ENCODE assay signal across 20 mouse cellular contexts in the genomic region with DNA sequence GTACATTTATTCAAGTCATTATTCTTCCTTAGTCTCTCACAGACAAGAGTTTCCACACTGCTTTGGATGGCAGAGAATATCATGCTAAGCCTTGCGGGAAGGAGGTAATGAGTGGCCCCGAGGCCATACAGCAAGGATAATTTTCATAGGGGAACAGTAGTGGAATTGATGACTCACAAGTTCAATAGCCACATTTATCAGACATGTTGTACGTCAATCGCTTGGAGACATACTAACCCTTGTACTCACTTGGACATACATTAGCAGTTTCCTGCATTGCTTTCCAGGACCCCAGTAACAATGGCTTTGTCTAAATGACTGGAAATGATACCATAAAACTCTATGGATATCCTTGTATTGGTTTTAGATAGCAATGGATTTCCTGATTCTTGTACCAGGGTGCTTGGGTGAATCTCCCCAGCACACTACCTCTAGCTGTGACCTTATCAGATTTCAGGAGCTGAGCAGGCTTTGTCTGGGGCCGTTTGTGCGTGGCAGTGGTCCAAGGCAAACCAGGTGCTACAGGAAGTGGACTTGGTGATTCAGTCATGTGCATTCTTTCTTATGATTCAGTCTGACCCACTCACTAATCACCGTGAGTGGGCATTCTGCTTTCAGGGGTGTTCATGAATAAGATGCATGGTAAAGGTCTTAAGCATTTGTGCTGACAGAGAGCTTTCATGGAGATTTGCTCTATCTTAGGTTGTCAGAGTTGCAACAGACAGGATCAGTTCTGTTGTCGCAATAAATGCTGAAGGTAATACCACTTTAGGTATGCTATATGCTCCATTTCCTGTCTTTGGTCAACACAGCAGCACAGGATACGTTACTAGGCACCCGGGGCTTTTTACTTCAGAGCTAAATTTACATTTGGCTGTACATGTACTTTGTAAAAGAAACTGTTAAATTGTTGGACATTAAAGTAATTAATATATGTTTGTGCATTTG.
DNase-seq lines count a peak whose midpoint lies in the region; ATAC-seq and TF ChIP-seq lines count a peak whose summit lies in the region.
"Had no signal": no experiment of that assay in that cellular context is flagged by ENCODE, and none has a peak within 500 bp of the region (broad histone marks: within the 10 kb centered on the region; RNA-seq: fewer than 3 reads in every experiment).

No protein-coding gene starts in this region.

- H3K27me3 ChIP-seq in lung, postnatal 0 days (replicated peaks; ENCODE audit: insufficient read depth, low read length) = no peaks in the 10 kb centered on the region
- H3K27me3 ChIP-seq in MEL (ENCODE audit: control insufficient read depth in 1 of 2, insufficient read depth in 2 of 2, low read length in 2 of 2) = no peaks in the 10 kb centered on the region
- no peaks in the 10 kb centered on the region for H3K27me3 ChIP-seq in intestine, postnatal 0 days (replicated peaks; ENCODE audit: control insufficient read depth, insufficient read depth, low read length)
- no peaks in the 10 kb centered on the region for H3K27me3 ChIP-seq in stomach, embryonic 16.5 days (ENCODE audit: control insufficient read depth, insufficient read depth, low read length)
- H3K27me3 ChIP-seq: forebrain, embryonic 15.5 days; neural tube, embryonic 15.5 days had no signal

- 0 out of 2 replicates have a peak, but pooled peaks have one; percentile 12 for ATAC-seq in lung, postnatal 0 days
- peak; percentile 90 for ATAC-seq in intestine, postnatal 0 days
- peak; percentile 72 for ATAC-seq in stomach, embryonic 16.5 days (ENCODE audit: insufficient read depth, low FRiP score)
- ATAC-seq: forebrain, embryonic 15.5 days; hindbrain, postnatal 0 days; liver, postnatal 0 days had no signal

- TF ChIP-seq RAD21 in MEL (IDR thresholded peaks at IDR 0.05; ENCODE audit: low read depth, low read length) = no peak

- no peak overlapping the region for H3K27ac ChIP-seq in lung, postnatal 0 days (ENCODE audit: low read length)
- no peak overlapping the region for H3K27ac ChIP-seq in MEL (ENCODE audit: control insufficient read depth, low read depth, low read length)
- peak overlapping the region; percentile 78 for H3K27ac ChIP-seq in intestine, postnatal 0 days (ENCODE audit: low read depth, low read length)
- H3K27ac ChIP-seq in stomach, embryonic 16.5 days (ENCODE audit: low read length) = peak overlapping the region; percentile 67
- H3K27ac ChIP-seq: forebrain, embryonic 15.5 days; hindbrain, postnatal 0 days; neural tube, embryonic 15.5 days had no signal

- TF ChIP-seq EP300 in lung, postnatal 0 days (IDR thresholded peaks at IDR 0.05) = no peak
- TF ChIP-seq EP300 in MEL (IDR thresholded peaks at IDR 0.05; ENCODE audit: low read depth in 1 of 2, low read length in 2 of 2) = peak; percentile 73 to 77

- H3K4me2 ChIP-seq in lung, postnatal 0 days (replicated peaks; ENCODE audit: low read depth, low read length) = no peak overlapping the region
- H3K4me2 ChIP-seq in intestine, postnatal 0 days (replicated peaks; ENCODE audit: low read depth) = no peak overlapping the region
- no peak overlapping the region for H3K4me2 ChIP-seq in stomach, embryonic 16.5 days (ENCODE audit: low read depth, low read length)
- H3K4me2 ChIP-seq: forebrain, embryonic 15.5 days; heart, embryonic 11.5 days; midbrain, embryonic 11.5 days; neural tube, embryonic 15.5 days had no signal

- TF ChIP-seq POLR2A in MEL (IDR thresholded peaks at IDR 0.05; ENCODE audit: control insufficient read depth in 1 of 2, insufficient read depth in 1 of 2, low read depth in 1 of 2, low read length in 2 of 2, poor library complexity in 1 of 2) = no peak

- TF ChIP-seq CTCF in lung, postnatal 0 days (IDR thresholded peaks at IDR 0.05) = no peak
- no peak for TF ChIP-seq CTCF in MEL (IDR thresholded peaks at IDR 0.05 in 2 of 3, conservative IDR thresholded peaks at IDR 0.05 in 1 of 3; ENCODE audit: control insufficient read depth in 1 of 3, insufficient read depth in 1 of 3, low read depth in 2 of 3, low read length in 3 of 3, poor library complexity in 1 of 3, severe bottlenecking in 1 of 3)
- TF ChIP-seq CTCF in intestine, postnatal 0 days (IDR thresholded peaks at IDR 0.05; ENCODE audit: low read depth) = no peak

- peak; percentile 29 for DNase-seq in lung, postnatal 0 days (ENCODE audit: low spot score)
- DNase-seq in lung, postnatal 10 days = no peak
- DNase-seq in MEL (ENCODE audit: low read depth, low spot score) = peak; percentile 73
- DNase-seq in layer of hippocampus, adult 9-10 months (ENCODE audit: low spot score) = no peak
- DNase-seq in layer of hippocampus, postnatal 36 days = no peak
- DNase-seq: adrenal gland, adult 2 months; heart, postnatal 4 days; kidney, adult 9 months; kidney, postnatal 4 days; liver; liver, postnatal 0 days; right cerebral cortex, postnatal 25 days; thymus, postnatal 4 days had no signal

- no peak overlapping the region for H3K4me3 ChIP-seq in lung, postnatal 0 days (ENCODE audit: low read depth, low read length)
- H3K4me3 ChIP-seq in MEL (ENCODE audit: control insufficient read depth in 1 of 2, insufficient read depth in 1 of 2, low read depth in 2 of 2, low read length in 2 of 2) = no peak overlapping the region
- no peak overlapping the region for H3K4me3 ChIP-seq in intestine, postnatal 0 days (ENCODE audit: low read depth, low read length)
- no peak overlapping the region for H3K4me3 ChIP-seq in stomach, embryonic 16.5 days (replicated peaks; ENCODE audit: low read length)
- H3K4me3 ChIP-seq: forebrain, embryonic 15.5 days; neural tube, embryonic 15.5 days had no signal

- WGBS in lung, postnatal 0 days = 63% methylated on average over 10 of the region's 10 CpGs
- 29% methylated on average over 10 of the region's 10 CpGs for WGBS in intestine, postnatal 0 days
- 57% methylated on average over 10 of the region's 10 CpGs for WGBS in stomach, embryonic 16.5 days

- H3K79me2 ChIP-seq in MEL (ENCODE audit: control insufficient read depth, insufficient read depth, low read length, poor library complexity) = no peaks in the 10 kb centered on the region

- H3K36me3 ChIP-seq in lung, postnatal 0 days (ENCODE audit: insufficient read depth, low read length) = no peaks in the 10 kb centered on the region
- peaks cover 0 to 7% of the 10 kb centered on the region in 2 experiments; a peak in 2 of 4 replicates for H3K36me3 ChIP-seq in MEL (ENCODE audit: control insufficient read depth in 1 of 2, insufficient read depth in 2 of 2, low read length in 2 of 2)
- H3K36me3 ChIP-seq in intestine, postnatal 0 days (ENCODE audit: control insufficient read depth, insufficient read depth) = no peaks in the 10 kb centered on the region
- no peaks in the 10 kb centered on the region for H3K36me3 ChIP-seq in stomach, embryonic 16.5 days (ENCODE audit: control insufficient read depth, insufficient read depth, low read length)
- H3K36me3 ChIP-seq: forebrain, embryonic 15.5 days; neural tube, embryonic 15.5 days had no signal

- H3K9ac ChIP-seq in lung, postnatal 0 days (replicated peaks; ENCODE audit: low read depth) = no peak overlapping the region
- no peak overlapping the region for H3K9ac ChIP-seq in MEL (ENCODE audit: control insufficient read depth, low read depth, low read length, poor library complexity, severe bottlenecking)
- no peak overlapping the region for H3K9ac ChIP-seq in intestine, postnatal 0 days (ENCODE audit: low read depth, low read length)
- no peak overlapping the region for H3K9ac ChIP-seq in stomach, embryonic 16.5 days (ENCODE audit: low read length)
- H3K9ac ChIP-seq: forebrain, embryonic 15.5 days; liver, postnatal 0 days; neural tube, embryonic 15.5 days had no signal

- no peaks in the 10 kb centered on the region for H3K4me1 ChIP-seq in lung, postnatal 0 days (ENCODE audit: insufficient read depth, low read depth, low read length)
- H3K4me1 ChIP-seq in MEL (ENCODE audit: control insufficient read depth in 1 of 2, insufficient read depth in 2 of 2, low read length in 2 of 2) = peaks cover 0 to 9% of the 10 kb centered on the region in 2 experiments; a peak in 2 of 4 replicates
- 0 out of 2 replicates have a peak, but pooled peaks cover 5% of the 10 kb centered on the region for H3K4me1 ChIP-seq in intestine, postnatal 0 days (replicated peaks; ENCODE audit: control insufficient read depth, insufficient read depth, low read length)
- peaks cover 10% of the 10 kb centered on the region; the same call in 1 of the 2 replicates for H3K4me1 ChIP-seq in stomach, embryonic 16.5 days (ENCODE audit: control insufficient read depth, insufficient read depth, low read length)
- H3K4me1 ChIP-seq: forebrain, embryonic 15.5 days; neural tube, embryonic 15.5 days had no signal

- no peaks in the 10 kb centered on the region for H3K9me3 ChIP-seq in lung, postnatal 0 days (ENCODE audit: low read length)
- H3K9me3 ChIP-seq in MEL (replicated peaks; ENCODE audit: insufficient read depth, low read length) = no peaks in the 10 kb centered on the region
- H3K9me3 ChIP-seq in intestine, postnatal 0 days (ENCODE audit: control insufficient read depth) = no peaks in the 10 kb centered on the region
- no peaks in the 10 kb centered on the region for H3K9me3 ChIP-seq in stomach, embryonic 16.5 days (replicated peaks; ENCODE audit: control insufficient read depth, low read length)
- H3K9me3 ChIP-seq: forebrain, embryonic 15.5 days; neural tube, embryonic 15.5 days had no signal

TF ChIP-seq in MEL, 35 proteins besides CTCF, POLR2A, EP300 and RAD21:
- TF ChIP-seq ZMIZ1 (IDR thresholded peaks at IDR 0.05; ENCODE audit: low read depth, low read length) (no peak), BHLHE40 (IDR thresholded peaks at IDR 0.05; ENCODE audit: borderline replicate concordance, low read depth, low read length) (peak; percentile 61; the same call in 1 of the 2 replicates), MXI1 (IDR thresholded peaks at IDR 0.05; ENCODE audit: low read depth, low read length) (0 out of 2 replicates have a peak, but pooled peaks have one; percentile 49), POLR2AphosphoS5 (IDR thresholded peaks at IDR 0.05; ENCODE audit: borderline replicate concordance, low read depth, low read length) (no peak), POLR2AphosphoS2 (IDR thresholded peaks at IDR 0.05; ENCODE audit: low read length) (no peak), USF1 (IDR thresholded peaks at IDR 0.05; ENCODE audit: low read depth, low read length) (peak; percentile 40; the same call in 1 of the 2 replicates), ETS1 (IDR thresholded peaks at IDR 0.05; ENCODE audit: low read depth, low read length) (peak; percentile 53), TCF12 (IDR thresholded peaks at IDR 0.05; ENCODE audit: low read depth, low read length) (peak; percentile 60), RCOR1 (IDR thresholded peaks at IDR 0.05; ENCODE audit: low read depth, low read length) (peak; percentile 47; the same call in 1 of the 2 replicates), MYC (IDR thresholded peaks at IDR 0.05; ENCODE audit: low read depth, low read length) (peak; percentile 75; the same call in 1 of the 2 replicates), GATA1 (IDR thresholded peaks at IDR 0.05; ENCODE audit: low read depth, low read length) (peak; percentile 73), SMC3 (IDR thresholded peaks at IDR 0.05; ENCODE audit: low read depth, low read length) (no peak), MAX (IDR thresholded peaks at IDR 0.05; ENCODE audit: low read length) (peak; percentile 57; the same call in 1 of the 2 replicates)

Comparison
In these comparisons a context has a peak if more than half of its experiments do, and no peak if none do; other contexts are left out.
1. DNase-seq: peak in lung, postnatal 0 days (single experiment) and MEL (single experiment); none in lung, postnatal 10 days (single experiment), layer of hippocampus, adult 9-10 months (single experiment) and layer of hippocampus, postnatal 36 days (0 of 2).
2. ATAC-seq: peak in every context shown above with its lines; median percentile 90 in intestine, postnatal 0 days; 72 in stomach, embryonic 16.5 days; 12 in lung, postnatal 0 days.
3. H3K27ac ChIP-seq: peak in intestine, postnatal 0 days (single experiment) and stomach, embryonic 16.5 days (single experiment); none in lung, postnatal 0 days (single experiment) and MEL (single experiment).